Mouse (Mus musculus): ENCODE measurements around the gene Ice2. TPM values are rescaled to one million over a fixed set of nuclear protein-coding genes. Genes with fewer than 3 reads are reported as not detected.

The Ice2 gene
- polyA plus RNA-seq, 1 experiment from 2014 or later: 22.6 TPM

- H3K9ac ChIP-seq (ENCODE audit: low read length): no peak overlapping the region
- ATAC-seq (replicated peaks; ENCODE audit: low FRiP score) (no peak), DNase-seq (ENCODE audit: low spot score) (peak; percentile 78)
- no peaks in the 10 kb centered on the region for H3K36me3 ChIP-seq (ENCODE audit: control insufficient read depth, insufficient read depth, low read length)
- no peak overlapping the region for H3K27ac ChIP-seq (ENCODE audit: low read depth, low read length)
- no peaks in the 10 kb centered on the region for H3K9me3 ChIP-seq (ENCODE audit: control insufficient read depth, low read length)
- H3K4me1 ChIP-seq (replicated peaks; ENCODE audit: control insufficient read depth, insufficient read depth, low read length): no peaks in the 10 kb centered on the region
- H3K4me2 ChIP-seq (ENCODE audit: low read depth, low read length, severe bottlenecking): no peak overlapping the region
- H3K4me3 ChIP-seq (ENCODE audit: low read depth, low read length): no peak overlapping the region
- WGBS: 71% methylated on average over 8 of the region's 8 CpGs
- H3K27me3 ChIP-seq (ENCODE audit: control insufficient read depth, insufficient read depth, low read length): no peaks in the 10 kb centered on the region
These were observed 29.6 kb upstream of the Ice2 start for GRCm38 (mm10) chr9:69368071-69368470.

- WGBS: 84% methylated on average over 11 of the region's 11 CpGs
These were observed 26.5 kb upstream of the Ice2 start for GRCm38 (mm10) chr9:69371046-69371724.

GRCm38 (mm10) chr9:69372871-69373270 lies 24.8 kb upstream of the Ice2 start:
- H3K4me3 ChIP-seq (ENCODE audit: low read depth, low read length): no peak overlapping the region
- ATAC-seq (replicated peaks; ENCODE audit: low FRiP score) (no peak), DNase-seq (ENCODE audit: low spot score) (no peak)
- H3K36me3 ChIP-seq (ENCODE audit: control insufficient read depth, insufficient read depth, low read length): no peaks in the 10 kb centered on the region
- no peak overlapping the region for H3K27ac ChIP-seq (ENCODE audit: low read depth, low read length)
- H3K9ac ChIP-seq (ENCODE audit: low read length): no peak overlapping the region
- WGBS: 41% methylated on average over 4 of the region's 4 CpGs
- no peaks in the 10 kb centered on the region for H3K4me1 ChIP-seq (replicated peaks; ENCODE audit: control insufficient read depth, insufficient read depth, low read length)
- H3K9me3 ChIP-seq (ENCODE audit: control insufficient read depth, low read length): no peaks in the 10 kb centered on the region
- no peaks in the 10 kb centered on the region for H3K27me3 ChIP-seq (ENCODE audit: control insufficient read depth, insufficient read depth, low read length)
- no peak overlapping the region for H3K4me2 ChIP-seq (ENCODE audit: low read depth, low read length, severe bottlenecking)

More at GRCm38 (mm10) chr9:69371046-69371724, 26.5 kb upstream of the Ice2 start:
- no peak overlapping the region for H3K9ac ChIP-seq (ENCODE audit: low read length)
- H3K4me1 ChIP-seq (replicated peaks; ENCODE audit: control insufficient read depth, insufficient read depth, low read length): no peaks in the 10 kb centered on the region
- no peak overlapping the region for H3K4me2 ChIP-seq (ENCODE audit: low read depth, low read length, severe bottlenecking)
- no peaks in the 10 kb centered on the region for H3K36me3 ChIP-seq (ENCODE audit: control insufficient read depth, insufficient read depth, low read length)
- H3K27ac ChIP-seq (ENCODE audit: low read depth, low read length): no peak overlapping the region
- H3K9me3 ChIP-seq (ENCODE audit: control insufficient read depth, low read length): no peaks in the 10 kb centered on the region
- no peaks in the 10 kb centered on the region for H3K27me3 ChIP-seq (ENCODE audit: control insufficient read depth, insufficient read depth, low read length)
- H3K4me3 ChIP-seq (ENCODE audit: low read depth, low read length): no peak overlapping the region
- no peak for DNase-seq (ENCODE audit: low spot score)
- ATAC-seq (replicated peaks; ENCODE audit: low FRiP score): no peak

- 94% methylated on average over 4 of the region's 4 CpGs for WGBS
- H3K4me1 ChIP-seq (replicated peaks; ENCODE audit: control insufficient read depth, insufficient read depth, low read length): no peaks in the 10 kb centered on the region
- no peak for ATAC-seq (replicated peaks; ENCODE audit: low FRiP score)
These were observed 20.6 kb upstream of the Ice2 start for GRCm38 (mm10) chr9:69376982-69377653.

GRCm38 (mm10) chr9:69377654-69378045 lies 20.1 kb upstream of the Ice2 start:
- Histone ChIP-seq H3K4me3 (ENCODE audit: low read depth, low read length) (no peak overlapping the region), H3K36me3 (ENCODE audit: control insufficient read depth, insufficient read depth, low read length) (no peaks in the 10 kb centered on the region), H3K4me1 (replicated peaks; ENCODE audit: control insufficient read depth, insufficient read depth, low read length) (no peaks in the 10 kb centered on the region), H3K4me2 (ENCODE audit: low read depth, low read length, severe bottlenecking) (no peak overlapping the region), H3K9ac (ENCODE audit: low read length) (no peak overlapping the region), H3K27me3 (ENCODE audit: control insufficient read depth, insufficient read depth, low read length) (no peaks in the 10 kb centered on the region), H3K9me3 (ENCODE audit: control insufficient read depth, low read length) (no peaks in the 10 kb centered on the region), H3K27ac (ENCODE audit: low read depth, low read length) (no peak overlapping the region)
- 88% methylated on average over 3 of the region's 3 CpGs for WGBS
- DNase-seq (ENCODE audit: low spot score): no peak
- ATAC-seq (replicated peaks; ENCODE audit: low FRiP score): no peak

More at GRCm38 (mm10) chr9:69376982-69377653, 20.6 kb upstream of the Ice2 start:
- DNase-seq (ENCODE audit: low spot score): no peak
- Histone ChIP-seq H3K27me3 (ENCODE audit: control insufficient read depth, insufficient read depth, low read length) (no peaks in the 10 kb centered on the region), H3K36me3 (ENCODE audit: control insufficient read depth, insufficient read depth, low read length) (no peaks in the 10 kb centered on the region), H3K4me3 (ENCODE audit: low read depth, low read length) (no peak overlapping the region), H3K9ac (ENCODE audit: low read length) (no peak overlapping the region), H3K9me3 (ENCODE audit: control insufficient read depth, low read length) (no peaks in the 10 kb centered on the region), H3K4me2 (ENCODE audit: low read depth, low read length, severe bottlenecking) (no peak overlapping the region), H3K27ac (ENCODE audit: low read depth, low read length) (no peak overlapping the region)

- Histone ChIP-seq H3K27ac (ENCODE audit: low read depth, low read length) (no peak overlapping the region), H3K4me3 (ENCODE audit: low read depth, low read length) (no peak overlapping the region), H3K36me3 (ENCODE audit: control insufficient read depth, insufficient read depth, low read length) (no peaks in the 10 kb centered on the region), H3K4me2 (ENCODE audit: low read depth, low read length, severe bottlenecking) (no peak overlapping the region), H3K4me1 (replicated peaks; ENCODE audit: control insufficient read depth, insufficient read depth, low read length) (no peaks in the 10 kb centered on the region), H3K27me3 (ENCODE audit: control insufficient read depth, insufficient read depth, low read length) (no peaks in the 10 kb centered on the region), H3K9ac (ENCODE audit: low read length) (no peak overlapping the region), H3K9me3 (ENCODE audit: control insufficient read depth, low read length) (no peaks in the 10 kb centered on the region)
- ATAC-seq (replicated peaks; ENCODE audit: low FRiP score) (no peak), DNase-seq (ENCODE audit: low spot score) (no peak)
- WGBS: 78% methylated on average over 1 of the region's 1 CpGs
These were observed 17.2 kb upstream of the Ice2 start for GRCm38 (mm10) chr9:69380546-69380945.

GRCm38 (mm10) chr9:69381741-69382140 lies 16.0 kb upstream of the Ice2 start:
- no peak overlapping the region for H3K4me3 ChIP-seq (ENCODE audit: low read depth, low read length)
- no peaks in the 10 kb centered on the region for H3K9me3 ChIP-seq (ENCODE audit: control insufficient read depth, low read length)
- ATAC-seq (replicated peaks; ENCODE audit: low FRiP score) (no peak), DNase-seq (ENCODE audit: low spot score) (no peak)
- H3K27me3 ChIP-seq (ENCODE audit: control insufficient read depth, insufficient read depth, low read length): no peaks in the 10 kb centered on the region
- WGBS: 55% methylated on average over 7 of the region's 7 CpGs
- H3K9ac ChIP-seq (ENCODE audit: low read length): no peak overlapping the region
- H3K4me1 ChIP-seq (replicated peaks; ENCODE audit: control insufficient read depth, insufficient read depth, low read length): no peaks in the 10 kb centered on the region
- no peak overlapping the region for H3K4me2 ChIP-seq (ENCODE audit: low read depth, low read length, severe bottlenecking)
- no peaks in the 10 kb centered on the region for H3K36me3 ChIP-seq (ENCODE audit: control insufficient read depth, insufficient read depth, low read length)
- H3K27ac ChIP-seq (ENCODE audit: low read depth, low read length): no peak overlapping the region

GRCm38 (mm10) chr9:69384475-69384874 lies 13.2 kb upstream of the Ice2 start:
- DNase-seq (ENCODE audit: low spot score): no peak
- Histone ChIP-seq H3K9ac (ENCODE audit: low read length) (no peak overlapping the region), H3K4me3 (ENCODE audit: low read depth, low read length) (no peak overlapping the region), H3K4me1 (replicated peaks; ENCODE audit: control insufficient read depth, insufficient read depth, low read length) (no peaks in the 10 kb centered on the region), H3K27me3 (ENCODE audit: control insufficient read depth, insufficient read depth, low read length) (no peaks in the 10 kb centered on the region), H3K36me3 (ENCODE audit: control insufficient read depth, insufficient read depth, low read length) (no peaks in the 10 kb centered on the region), H3K27ac (ENCODE audit: low read depth, low read length) (no peak overlapping the region), H3K9me3 (ENCODE audit: control insufficient read depth, low read length) (no peaks in the 10 kb centered on the region), H3K4me2 (ENCODE audit: low read depth, low read length, severe bottlenecking) (no peak overlapping the region)
- ATAC-seq (replicated peaks; ENCODE audit: low FRiP score): no peak
- WGBS: 94% methylated on average over 17 of the region's 17 CpGs

- Histone ChIP-seq H3K36me3 (ENCODE audit: control insufficient read depth, insufficient read depth, low read length) (no peaks in the 10 kb centered on the region), H3K4me1 (replicated peaks; ENCODE audit: control insufficient read depth, insufficient read depth, low read length) (no peaks in the 10 kb centered on the region), H3K27ac (ENCODE audit: low read depth, low read length) (no peak overlapping the region), H3K27me3 (ENCODE audit: control insufficient read depth, insufficient read depth, low read length) (no peaks in the 10 kb centered on the region), H3K9me3 (ENCODE audit: control insufficient read depth, low read length) (no peaks in the 10 kb centered on the region), H3K4me3 (ENCODE audit: low read depth, low read length) (no peak overlapping the region), H3K9ac (ENCODE audit: low read length) (no peak overlapping the region), H3K4me2 (ENCODE audit: low read depth, low read length, severe bottlenecking) (no peak overlapping the region)
- WGBS: 87% methylated on average over 1 of the region's 1 CpGs
- DNase-seq (ENCODE audit: low spot score) (no peak), ATAC-seq (replicated peaks; ENCODE audit: low FRiP score) (no peak)
These were observed 12.8 kb upstream of the Ice2 start for GRCm38 (mm10) chr9:69384905-69385304.
